Mouse (Mus musculus): ENCODE measurements around the gene Map2k4. TPM values are rescaled to one million over a fixed set of nuclear protein-coding genes. Genes with fewer than 3 reads are reported as not detected.

The Map2k4 gene
- polyA plus RNA-seq, 1 experiment, result 7.0 TPM

- H3K4me3 ChIP-seq (replicated peaks), result no peak overlapping the region
- peaks cover 31% of the 10 kb centered on the region for H3K36me3 ChIP-seq (replicated peaks; ENCODE audit: low read length)
- peaks cover 27% of the 10 kb centered on the region for H3K4me1 ChIP-seq
- TF ChIP-seq GATA1 (IDR thresholded peaks at IDR 0.05; ENCODE audit: borderline replicate concordance, low read length) (no peak), FLI1 (IDR thresholded peaks at IDR 0.05; ENCODE audit: low read length) (no peak)
- no peaks in the 10 kb centered on the region for H3K27me3 ChIP-seq (replicated peaks)
- H3K9me3 ChIP-seq, result no peaks in the 10 kb centered on the region
These were observed 34.5 kb downstream of the Map2k4 start for GRCm38 (mm10) chr11:65753593-65753992.

- peaks cover 47% of the 10 kb centered on the region for H3K36me3 ChIP-seq (replicated peaks; ENCODE audit: low read length)
These were observed 37.6 kb downstream of the Map2k4 start for GRCm38 (mm10) chr11:65750546-65750945.

DNA sequence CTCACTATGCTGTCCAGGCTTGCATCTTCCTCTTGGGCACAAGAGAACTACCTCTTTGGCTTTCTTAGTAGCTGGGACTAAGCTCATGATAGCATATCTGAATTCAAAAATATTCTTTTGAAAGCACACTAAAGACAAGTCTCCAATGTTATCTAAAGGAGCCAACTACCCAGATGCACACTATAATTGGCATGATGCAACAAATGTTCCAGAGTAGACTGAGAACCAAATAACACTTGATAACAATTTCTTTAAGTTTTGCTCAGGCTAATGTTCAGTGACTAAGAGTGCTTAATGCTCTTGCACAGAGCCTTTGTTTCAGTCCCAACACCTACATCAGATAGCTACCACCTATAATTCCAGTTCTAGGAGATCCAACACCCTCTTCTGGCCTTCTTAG is 40.7 kb downstream of the Map2k4 start:
- TF ChIP-seq GATA1 (IDR thresholded peaks at IDR 0.05; ENCODE audit: borderline replicate concordance, low read length) (no peak), FLI1 (IDR thresholded peaks at IDR 0.05; ENCODE audit: low read length) (no peak)
- H3K4me3 ChIP-seq (replicated peaks), result no peak overlapping the region

More at GRCm38 (mm10) chr11:65750546-65750945, 37.6 kb downstream of the Map2k4 start:
- Histone ChIP-seq H3K27me3 (replicated peaks) (no peaks in the 10 kb centered on the region), H3K4me3 (replicated peaks) (no peak overlapping the region), H3K4me1 (peaks cover 23% of the 10 kb centered on the region), H3K9me3 (no peaks in the 10 kb centered on the region)
- no peak for TF ChIP-seq GATA1 (IDR thresholded peaks at IDR 0.05; ENCODE audit: borderline replicate concordance, low read length)
- no peak for TF ChIP-seq FLI1 (IDR thresholded peaks at IDR 0.05; ENCODE audit: low read length)

DNA sequence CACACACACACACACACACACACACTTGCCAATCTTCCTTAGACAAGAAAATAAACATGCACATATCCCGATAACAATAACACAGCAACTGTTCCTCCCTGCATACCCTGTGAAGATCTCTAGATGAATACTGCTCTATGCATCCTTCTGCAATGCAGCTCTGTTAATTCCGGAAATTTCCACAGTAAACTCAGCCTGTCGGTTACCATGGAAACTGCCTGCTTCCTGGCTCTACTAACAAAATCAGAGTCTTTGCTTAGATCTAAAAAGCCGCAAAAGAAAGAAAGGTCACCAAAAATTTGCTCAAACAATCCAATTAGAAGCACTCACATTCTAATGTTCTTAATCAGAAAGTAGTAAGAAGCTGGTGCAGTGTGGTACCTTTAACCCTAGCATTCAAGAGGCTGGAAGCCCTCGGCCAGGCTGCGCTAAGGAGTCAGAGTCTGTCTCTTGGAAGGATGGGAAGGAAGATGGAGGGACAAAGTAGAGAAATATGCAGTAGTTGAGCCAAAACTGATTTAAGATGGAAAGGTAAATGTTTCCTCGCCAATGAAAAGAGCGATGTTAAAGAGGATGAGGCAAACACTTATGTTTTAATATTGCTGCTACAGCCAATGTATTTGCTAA is 42.3 kb downstream of the Map2k4 start:
- Histone ChIP-seq H3K36me3 (replicated peaks; ENCODE audit: low read length) (peaks cover 40% of the 10 kb centered on the region), H3K9me3 (no peaks in the 10 kb centered on the region), H3K4me3 (replicated peaks) (no peak overlapping the region), H3K4me1 (peaks cover 23% of the 10 kb centered on the region), H3K27me3 (replicated peaks) (no peaks in the 10 kb centered on the region)
- TF ChIP-seq GATA1 (IDR thresholded peaks at IDR 0.05; ENCODE audit: borderline replicate concordance, low read length), result no peak
- TF ChIP-seq FLI1 (IDR thresholded peaks at IDR 0.05; ENCODE audit: low read length), result no peak

More for the DNA sequence above, 40.7 kb downstream of the Map2k4 start:
- Histone ChIP-seq H3K9me3 (no peaks in the 10 kb centered on the region), H3K27me3 (replicated peaks) (no peaks in the 10 kb centered on the region), H3K36me3 (replicated peaks; ENCODE audit: low read length) (peaks cover 35% of the 10 kb centered on the region), H3K4me1 (peaks cover 24% of the 10 kb centered on the region)

DNA sequence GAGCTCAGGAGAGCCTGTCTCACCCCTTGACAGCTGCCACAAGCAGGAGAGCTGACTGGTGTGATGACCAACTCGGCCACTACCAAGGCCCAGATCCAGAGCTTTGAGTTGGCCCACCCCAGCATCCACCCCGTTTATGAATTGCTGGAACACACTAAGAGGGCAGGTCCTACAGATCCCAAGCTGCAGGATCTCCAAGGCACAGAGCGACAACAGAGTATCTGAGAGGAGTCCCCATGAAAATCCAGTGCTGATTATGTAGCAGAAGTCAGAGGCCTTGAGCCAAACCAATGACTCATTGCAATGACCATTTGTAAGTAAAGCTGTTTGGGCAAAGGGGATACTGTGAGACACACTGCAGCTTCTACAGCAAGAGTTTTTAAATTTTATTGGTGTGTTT is 44.2 kb downstream of the Map2k4 start:
- Histone ChIP-seq H3K36me3 (replicated peaks; ENCODE audit: low read length) (peaks cover 37% of the 10 kb centered on the region), H3K9me3 (no peaks in the 10 kb centered on the region), H3K4me3 (replicated peaks) (no peak overlapping the region), H3K4me1 (peaks cover 35% of the 10 kb centered on the region), H3K27me3 (replicated peaks) (no peaks in the 10 kb centered on the region)
- TF ChIP-seq FLI1 (IDR thresholded peaks at IDR 0.05; ENCODE audit: low read length), result no peak
- TF ChIP-seq GATA1 (IDR thresholded peaks at IDR 0.05; ENCODE audit: borderline replicate concordance, low read length), result no peak

GRCm38 (mm10) chr11:65740811-65741210 is 47.3 kb downstream of the Map2k4 start:
- peaks cover 53% of the 10 kb centered on the region for H3K4me1 ChIP-seq
- H3K36me3 ChIP-seq (replicated peaks; ENCODE audit: low read length), result peaks cover 18% of the 10 kb centered on the region
- H3K9me3 ChIP-seq, result no peaks in the 10 kb centered on the region
- TF ChIP-seq GATA1 (IDR thresholded peaks at IDR 0.05; ENCODE audit: borderline replicate concordance, low read length) (no peak), FLI1 (IDR thresholded peaks at IDR 0.05; ENCODE audit: low read length) (no peak)
- H3K27me3 ChIP-seq (replicated peaks), result no peaks in the 10 kb centered on the region
- no peak overlapping the region for H3K4me3 ChIP-seq (replicated peaks)

DNA sequence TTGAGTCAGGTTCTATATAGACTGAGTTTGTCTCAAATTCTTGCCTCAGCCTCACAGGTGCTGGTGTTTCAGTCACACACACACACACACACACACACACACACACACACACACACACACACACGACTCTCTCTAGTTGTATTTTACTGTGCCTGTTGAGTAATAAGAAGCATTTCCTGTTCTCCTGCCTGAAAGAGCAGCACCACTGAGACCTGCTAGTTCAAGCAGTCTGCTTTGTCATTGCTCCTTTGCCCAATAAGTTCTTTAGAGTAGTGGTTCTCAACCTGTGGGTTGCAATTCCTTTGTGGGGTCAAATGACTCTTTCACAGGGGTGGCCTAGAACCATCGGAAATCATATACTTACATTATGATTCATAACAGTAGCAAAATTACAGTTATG is 47.7 kb downstream of the Map2k4 start:
- Histone ChIP-seq H3K27me3 (replicated peaks) (no peaks in the 10 kb centered on the region), H3K4me1 (peaks cover 53% of the 10 kb centered on the region), H3K36me3 (replicated peaks; ENCODE audit: low read length) (peaks cover 17% of the 10 kb centered on the region), H3K4me3 (replicated peaks) (no peak overlapping the region), H3K9me3 (no peaks in the 10 kb centered on the region)
- no peak for TF ChIP-seq GATA1 (IDR thresholded peaks at IDR 0.05; ENCODE audit: borderline replicate concordance, low read length)
- TF ChIP-seq FLI1 (IDR thresholded peaks at IDR 0.05; ENCODE audit: low read length), result no peak

DNA sequence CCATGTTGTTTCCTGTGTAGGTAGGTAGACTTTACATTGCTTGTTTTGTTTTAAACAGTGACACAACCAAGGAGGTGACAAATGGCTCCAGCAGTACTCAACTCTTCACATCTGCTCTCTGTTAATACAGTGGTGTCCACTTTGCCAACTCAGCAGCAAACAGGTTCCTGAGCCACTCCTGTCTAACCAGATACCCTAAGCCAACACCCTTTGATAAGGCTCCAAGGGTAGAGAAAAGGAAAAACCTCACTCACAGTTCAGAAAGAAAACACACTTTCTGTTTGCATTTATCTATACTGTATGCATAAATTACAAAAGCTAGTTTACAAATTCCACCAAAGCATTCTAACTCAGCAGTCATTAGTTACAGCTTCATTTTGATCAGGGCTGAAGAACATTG is 48.2 kb downstream of the Map2k4 start:
- Histone ChIP-seq H3K36me3 (replicated peaks; ENCODE audit: low read length) (peaks cover 21% of the 10 kb centered on the region), H3K9me3 (no peaks in the 10 kb centered on the region), H3K27me3 (replicated peaks) (no peaks in the 10 kb centered on the region), H3K4me3 (replicated peaks) (peak overlapping the region; percentile 33), H3K4me1 (peaks cover 56% of the 10 kb centered on the region)
- TF ChIP-seq GATA1 (IDR thresholded peaks at IDR 0.05; ENCODE audit: borderline replicate concordance, low read length) (no peak), FLI1 (IDR thresholded peaks at IDR 0.05; ENCODE audit: low read length) (no peak)

GRCm38 (mm10) chr11:65734656-65735055 is 53.4 kb downstream of the Map2k4 start:
- peaks cover 50% of the 10 kb centered on the region for H3K4me1 ChIP-seq
- H3K4me3 ChIP-seq (replicated peaks), result no peak overlapping the region
- H3K36me3 ChIP-seq (replicated peaks; ENCODE audit: low read length), result peaks cover 35% of the 10 kb centered on the region
- TF ChIP-seq GATA1 (IDR thresholded peaks at IDR 0.05; ENCODE audit: borderline replicate concordance, low read length) (no peak), FLI1 (IDR thresholded peaks at IDR 0.05; ENCODE audit: low read length) (no peak)
- H3K27me3 ChIP-seq (replicated peaks), result no peaks in the 10 kb centered on the region
- H3K9me3 ChIP-seq, result no peaks in the 10 kb centered on the region

- TF ChIP-seq FLI1 (IDR thresholded peaks at IDR 0.05; ENCODE audit: low read length) (no peak), GATA1 (IDR thresholded peaks at IDR 0.05; ENCODE audit: borderline replicate concordance, low read length) (no peak)
- Histone ChIP-seq H3K36me3 (replicated peaks; ENCODE audit: low read length) (peaks cover 71% of the 10 kb centered on the region), H3K4me3 (replicated peaks) (no peak overlapping the region), H3K4me1 (peaks cover 30% of the 10 kb centered on the region), H3K9me3 (no peaks in the 10 kb centered on the region), H3K27me3 (replicated peaks) (no peaks in the 10 kb centered on the region)
These were observed 58.4 kb downstream of the Map2k4 start for GRCm38 (mm10) chr11:65729623-65730217.

All from megakaryocyte, embryonic 14.5 days (primary cell).